Mouse (Mus musculus): Measurements from ENCODE around the gene Pax9.

The Pax9 gene

GRCm38 (mm10) chr12:56697785-56698184 is 6.2 kb downstream of the Pax9 start:
- DNase-seq: no peak

GRCm38 (mm10) chr12:56698191-56698980 is 6.8 kb downstream of the Pax9 start:
- no peak for DNase-seq

GRCm38 (mm10) chr12:56699351-56699750 is 7.8 kb downstream of the Pax9 start:
- no peak for DNase-seq

- DNase-seq: no peak
Measured at GRCm38 (mm10) chr12:56699915-56700900, 8.6 kb downstream of the Pax9 start.

GRCm38 (mm10) chr12:56701004-56701403 is 9.4 kb downstream of the Pax9 start:
- no peak for DNase-seq

- DNase-seq: no peak
Measured at GRCm38 (mm10) chr12:56717971-56718706, 26.6 kb downstream of the Pax9 start.

- no peak for DNase-seq
Measured at GRCm38 (mm10) chr12:56718707-56719051, 27.1 kb downstream of the Pax9 start.

GRCm38 (mm10) chr12:56727631-56728030 is 36.1 kb downstream of the Pax9 start:
- no peak for DNase-seq

GRCm38 (mm10) chr12:56737104-56737503 is 45.5 kb downstream of the Pax9 start:
- DNase-seq: no peak
